Mouse (Mus musculus) adrenal gland, postnatal 25 days (tissue): ENCODE data around the gene Rpp25. TPM values are rescaled to one million over a fixed set of nuclear protein-coding genes. Genes with fewer than 3 reads are reported as not detected.

ENCODE experiments used
- DNase-seq: peaks from one replicate; pipeline ENCODE4 v3.0.0; 2021; ENCODE audit warnings: mixed read lengths
- total RNA-seq: library from RNA; stranded (reverse); gene quantifications from 2 replicates; pipeline ENCODE4 v1.2.3, GENCODE M21; 2021

The Rpp25 gene
- total RNA-seq, 1 experiment from 2014 or later: 6.5 TPM

DNA sequence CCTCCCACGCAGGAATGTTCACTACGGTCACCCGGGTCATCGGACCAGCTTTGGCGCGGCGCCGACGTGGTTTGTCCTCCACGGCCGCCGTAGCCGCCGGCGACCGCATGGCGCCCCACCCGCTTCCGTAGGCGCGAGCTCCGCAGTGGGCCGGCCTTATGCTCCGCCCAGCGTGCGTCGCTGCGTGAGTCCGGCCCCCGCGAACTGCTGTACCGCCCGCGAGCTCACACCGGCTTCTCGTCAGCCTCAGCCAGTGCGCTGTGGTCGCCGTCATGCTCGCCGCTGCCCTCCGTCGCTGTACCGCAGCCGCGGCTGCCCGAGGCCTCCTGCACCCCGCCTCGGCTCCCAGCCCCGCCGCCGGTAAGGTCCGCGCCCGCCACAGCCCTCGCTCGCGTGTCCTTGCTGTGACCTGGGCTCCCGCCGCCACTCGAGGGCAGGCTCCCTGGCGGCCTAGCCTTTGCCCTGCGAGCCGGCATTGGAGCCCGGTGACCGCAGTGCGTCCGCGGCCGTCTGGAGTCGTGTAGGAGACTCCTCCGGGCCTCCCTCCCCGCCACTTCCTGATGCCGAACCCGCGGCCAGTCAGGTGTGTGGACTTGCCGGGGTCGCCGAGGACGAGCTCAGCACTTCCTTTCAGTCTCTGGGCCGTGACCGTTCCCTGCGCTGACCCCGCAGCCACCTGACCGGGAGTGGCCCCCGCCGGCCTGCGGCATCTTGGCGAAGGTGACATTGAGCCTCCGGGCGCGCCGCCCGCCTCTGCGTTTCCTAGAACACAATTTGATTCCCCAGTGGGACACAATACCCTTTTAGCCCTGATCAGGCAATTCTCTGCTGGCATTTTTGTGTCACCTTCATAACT lies 17.5 kb downstream of the Rpp25 start, which contains the start of gene Cox5a:
Cox5a (plus strand) TSS at position 219 of the 856 bp plus-strand sequence.
- DNase-seq: peak; percentile 96

GRCm38 (mm10) chr9:57522114-57522860 lies 18.5 kb downstream of the Rpp25 start:
- DNase-seq: no peak

DNA sequence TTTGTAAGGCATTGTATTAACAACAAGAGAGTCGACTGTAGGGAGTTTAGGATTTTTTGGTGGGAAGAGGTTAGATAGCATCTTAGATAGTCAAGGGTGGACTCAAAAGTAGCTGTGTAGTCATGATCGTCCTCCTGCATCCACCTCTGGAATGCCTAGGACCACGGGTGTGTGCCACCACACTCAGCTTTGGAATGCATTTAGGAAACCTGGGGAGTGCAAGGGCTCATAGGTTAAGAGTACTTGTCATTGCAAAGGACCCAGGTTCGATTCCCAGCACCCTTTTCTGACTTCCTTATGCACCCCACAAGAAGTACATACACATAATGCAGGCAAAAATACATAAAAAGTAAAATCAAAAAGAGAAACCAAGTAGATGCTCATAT lies 19.0 kb downstream of the Rpp25 start:
- no peak for DNase-seq

DNA sequence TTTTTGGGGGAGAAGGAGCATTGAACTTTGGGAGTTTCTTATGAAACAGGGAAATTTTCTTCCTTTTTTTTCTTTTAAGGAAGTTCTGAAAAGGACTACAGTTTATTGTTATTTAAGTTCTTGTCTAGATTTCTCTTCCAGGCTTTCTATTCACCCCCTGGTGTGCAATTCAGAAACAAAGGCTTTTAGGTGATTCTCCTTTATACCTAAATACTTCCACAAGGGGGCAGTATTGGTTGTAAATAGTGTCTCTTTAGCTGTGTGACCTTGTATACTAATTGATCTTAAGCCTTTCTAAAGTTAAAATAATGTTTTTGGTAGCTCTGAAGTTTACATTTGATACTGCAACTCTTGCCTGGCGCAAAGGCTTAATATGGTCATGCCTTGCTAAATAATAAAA lies 19.9 kb downstream of the Rpp25 start:
- DNase-seq: no peak

DNA sequence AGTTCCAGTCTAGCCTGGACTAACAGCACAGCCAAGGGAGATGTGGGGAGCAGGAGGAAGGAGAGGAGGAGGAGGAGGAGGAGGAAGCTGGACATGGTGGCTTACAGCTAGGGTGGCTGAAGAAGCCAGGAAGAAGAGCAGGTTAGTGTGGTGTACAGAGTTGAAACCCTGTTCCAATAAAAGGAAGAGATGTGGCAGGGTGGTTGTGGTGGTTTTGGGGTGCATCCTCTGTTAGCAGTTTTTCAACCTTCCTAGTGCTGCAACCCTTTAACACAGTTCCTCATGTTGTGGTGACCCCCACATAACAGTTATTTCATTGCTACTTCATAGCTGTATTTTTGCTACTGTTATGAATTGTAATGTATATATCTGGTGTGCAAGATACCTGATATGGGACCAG lies 20.6 kb downstream of the Rpp25 start:
- DNase-seq: no peak

DNA sequence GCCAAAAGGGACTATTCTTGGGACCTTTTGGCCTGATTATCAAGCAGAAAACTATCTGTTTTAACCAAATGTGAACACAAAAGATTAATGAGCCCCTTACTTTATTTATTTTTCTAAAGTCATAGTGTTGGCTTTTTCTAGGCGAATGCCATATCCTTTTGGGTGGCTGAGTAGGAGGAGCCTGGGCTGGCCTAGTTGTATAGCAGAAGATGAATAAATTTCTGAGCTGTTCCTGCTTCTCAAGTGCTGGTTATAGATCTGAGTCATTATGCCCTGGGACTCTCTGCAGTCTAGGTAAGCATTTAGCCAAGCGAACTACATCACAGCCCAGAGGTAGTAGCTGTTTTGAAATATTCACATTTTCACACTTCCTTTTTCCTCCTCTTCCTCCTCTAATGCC lies 21.7 kb downstream of the Rpp25 start:
- no peak for DNase-seq

- DNase-seq: no peak
Measured at GRCm38 (mm10) chr9:57526435-57526834, 22.6 kb downstream of the Rpp25 start.

- DNase-seq: no peak
Measured at GRCm38 (mm10) chr9:57531946-57532345, 28.1 kb downstream of the Rpp25 start.

DNA sequence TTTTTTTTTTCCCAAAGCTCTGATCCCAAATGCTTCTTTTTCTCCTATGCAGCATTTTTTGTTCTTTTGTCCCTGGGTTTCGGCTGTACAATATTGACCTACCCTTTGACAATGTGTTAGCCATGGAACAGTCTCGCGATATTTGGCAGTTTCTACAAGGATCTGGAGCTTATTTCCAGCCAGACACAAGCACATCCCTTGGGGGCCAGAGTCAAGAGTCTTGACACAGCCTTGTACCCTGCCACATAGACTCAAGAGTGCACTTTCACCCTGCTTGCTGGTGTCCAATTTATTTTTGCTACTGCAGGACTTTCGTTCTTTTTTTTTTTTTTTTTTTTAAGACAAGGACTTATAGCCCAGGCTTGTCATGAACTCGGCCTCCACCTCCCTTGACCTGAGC lies 32.5 kb downstream of the Rpp25 start:
- no peak for DNase-seq

GRCm38 (mm10) chr9:57537044-57537727 lies 33.4 kb downstream of the Rpp25 start, which contains the start of gene Fam219b:
TSS of gene Fam219b (plus strand) at chr9:57537528.
- peak; percentile 93 for DNase-seq

DNA sequence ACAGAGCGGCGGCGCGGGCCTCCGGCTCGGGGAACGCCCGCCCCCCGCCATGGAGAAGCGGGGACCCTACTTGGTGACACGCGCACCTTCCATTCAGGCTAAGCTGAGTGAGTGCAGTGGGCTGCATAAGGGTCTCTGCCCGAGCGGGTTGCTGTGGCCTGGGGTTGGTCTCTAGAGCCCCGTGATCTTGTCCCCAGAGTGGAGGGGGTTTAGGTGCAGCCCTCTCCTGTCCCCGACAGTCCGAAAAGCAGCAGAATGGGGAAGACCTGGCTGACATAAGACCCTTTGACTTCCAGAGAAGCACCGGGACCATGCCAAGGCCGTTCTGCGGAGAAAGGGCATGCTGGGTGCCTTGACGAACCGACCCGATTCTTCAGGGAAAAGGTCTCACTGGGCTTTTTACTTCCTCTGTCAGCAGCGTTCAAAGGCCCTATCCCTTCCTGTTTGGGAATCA lies 33.9 kb downstream of the Rpp25 start:
- DNase-seq: peak; percentile 25

- DNase-seq: no peak
Measured at GRCm38 (mm10) chr9:57539550-57539949, 35.7 kb downstream of the Rpp25 start.

- no peak for DNase-seq
Measured at GRCm38 (mm10) chr9:57541312-57541711, 37.5 kb downstream of the Rpp25 start.

DNA sequence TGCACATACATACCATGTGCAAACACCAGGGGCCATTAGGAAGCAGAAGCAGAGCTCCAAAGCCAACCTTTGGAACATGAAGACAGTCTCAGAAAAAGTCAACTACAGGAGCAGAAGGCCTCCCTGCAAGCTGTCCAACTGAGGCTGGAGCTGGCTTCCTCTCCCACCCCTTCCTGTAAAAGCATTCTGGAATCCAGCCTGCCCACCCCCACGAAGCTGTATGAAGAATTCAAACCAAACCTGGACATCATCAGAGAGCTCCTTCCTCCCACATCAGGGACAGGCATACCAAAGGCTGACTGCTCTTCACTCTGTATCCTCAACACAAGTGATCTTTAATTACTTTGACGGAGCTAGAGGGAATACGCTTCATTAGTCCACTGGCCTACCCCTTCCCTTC lies 40.1 kb downstream of the Rpp25 start:
- DNase-seq: no peak

- DNase-seq: no peak
Measured at GRCm38 (mm10) chr9:57547287-57547686, 43.5 kb downstream of the Rpp25 start.

- DNase-seq: no peak
Measured at GRCm38 (mm10) chr9:57547869-57548268, 44.0 kb downstream of the Rpp25 start.

GRCm38 (mm10) chr9:57549186-57549585 lies 45.4 kb downstream of the Rpp25 start:
- no peak for DNase-seq

DNA sequence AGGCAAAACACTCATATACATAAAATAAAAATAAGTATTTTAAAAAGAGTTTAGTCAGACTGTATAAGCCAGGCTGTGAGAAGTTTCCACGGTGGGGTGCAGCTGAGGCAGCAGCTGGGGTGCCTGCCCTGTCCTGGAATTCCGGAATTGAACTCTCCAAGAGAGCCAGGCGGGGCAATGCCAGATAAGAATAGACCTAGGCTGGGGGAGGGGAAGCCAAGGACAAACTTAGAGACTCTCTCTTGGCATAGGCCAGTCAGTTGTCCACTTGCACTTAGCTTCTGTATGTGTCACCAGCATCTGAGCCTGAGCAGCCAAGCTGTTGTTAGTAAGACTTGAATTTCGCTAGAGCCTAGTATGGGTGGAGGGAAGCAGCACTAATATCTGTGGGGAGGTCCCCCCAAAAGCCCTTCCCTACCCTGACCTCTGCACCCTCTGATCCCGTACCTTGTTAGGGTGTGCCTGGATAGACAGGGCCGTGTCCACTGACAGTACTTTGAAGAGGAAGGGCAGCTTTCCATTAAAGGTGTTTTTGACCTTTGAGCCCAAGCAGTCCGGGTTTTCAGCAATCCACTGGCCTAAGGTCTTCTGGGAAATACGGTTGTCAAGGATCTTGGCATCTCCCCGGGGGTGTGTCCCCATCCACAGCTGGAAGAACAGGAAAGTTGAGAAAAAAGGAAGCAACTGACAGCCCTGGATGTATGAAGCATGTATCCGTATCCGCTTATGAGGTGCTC lies 46.5 kb downstream of the Rpp25 start:
- DNase-seq: peak; percentile 49

DNA sequence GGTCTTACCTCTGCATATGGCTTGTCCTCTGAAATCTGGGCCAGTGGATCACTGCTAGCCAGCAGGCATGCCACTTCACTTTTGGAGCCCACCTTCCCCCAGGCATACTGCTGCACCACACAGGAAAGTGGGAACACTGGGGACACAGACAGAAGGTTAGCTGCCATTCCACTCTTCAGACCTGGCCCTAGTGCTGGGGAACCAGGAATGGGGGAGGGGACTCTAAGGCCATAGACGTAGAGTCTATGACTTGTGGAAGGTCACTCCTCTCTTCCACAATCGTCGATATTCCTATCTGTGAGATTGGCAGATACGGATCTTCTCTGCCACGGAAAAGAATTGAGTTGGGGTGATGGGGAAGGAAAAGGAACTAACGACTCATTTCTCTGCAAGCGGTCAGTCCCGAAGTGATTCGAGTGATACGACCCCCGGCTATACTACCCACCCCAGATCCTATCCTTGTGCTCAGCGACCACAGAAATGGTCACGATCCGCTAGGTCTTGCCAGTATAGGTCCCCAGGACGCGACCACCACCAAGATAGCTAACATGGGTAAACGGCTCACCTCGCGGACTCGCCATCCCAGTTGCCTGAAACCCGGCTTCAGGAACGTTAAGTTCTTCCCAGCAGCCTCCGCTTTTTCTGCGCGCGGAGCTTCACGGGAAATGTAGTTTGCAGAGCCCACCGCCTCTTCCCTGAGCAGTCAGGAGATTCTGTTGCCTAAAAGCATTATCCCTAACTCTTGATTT lies 48.5 kb downstream of the Rpp25 start, which contains the start of gene Mpi:
Mpi (minus strand) TSS at position 625 of the 749 bp plus-strand sequence.
- DNase-seq: peak; percentile 73

GRCm38 (mm10) chr9:57553119-57553518 lies 49.3 kb downstream of the Rpp25 start:
- no peak for DNase-seq

- no peak for DNase-seq
Measured at GRCm38 (mm10) chr9:57554753-57555152, 50.9 kb downstream of the Rpp25 start.
